ENCODE assay signal across 26 mouse cellular contexts in the genomic region with DNA sequence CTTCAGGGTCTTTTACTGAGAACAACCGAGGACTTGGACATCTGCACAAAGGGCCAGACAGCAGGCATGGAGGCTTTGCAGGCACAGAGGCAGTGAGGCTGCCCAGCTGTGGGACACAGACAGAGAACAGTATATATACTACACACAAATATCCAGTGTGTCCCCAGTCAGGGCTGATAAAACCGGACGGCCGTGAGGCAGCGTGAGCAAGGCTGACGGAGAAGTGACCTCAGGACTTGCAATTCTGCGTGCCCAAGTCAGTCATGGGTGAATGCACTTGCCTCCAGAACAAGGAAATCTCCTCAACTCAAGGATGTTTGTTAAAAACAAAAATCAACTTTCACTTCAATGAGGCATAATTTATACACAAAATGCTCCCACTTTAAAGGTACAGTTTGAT. TPM values are rescaled to one million over a fixed set of nuclear protein-coding genes. Genes with fewer than 3 reads are reported as not detected.
A peak's percentile ranks its signal among the peaks of the same experiment; 100 is the strongest.
DNase-seq lines count a peak whose midpoint lies in the region; ATAC-seq and TF ChIP-seq lines count a peak whose summit lies in the region.
"Had no signal": no experiment of that assay in that cellular context is flagged by ENCODE, and none has a peak within 500 bp of the region (broad histone marks: within the 10 kb centered on the region; RNA-seq: fewer than 3 reads in every experiment).

No protein-coding gene starts in this region.

- 60% methylated on average over 7 of the region's 7 CpGs for WGBS in heart, embryonic 12.5 days
- WGBS in kidney, embryonic 16.5 days, result 43% methylated on average over 7 of the region's 7 CpGs
- WGBS in kidney, postnatal 0 days, result 36% methylated on average over 7 of the region's 7 CpGs

- no peak for DNase-seq in heart, postnatal 36 days
- peak; percentile 41 for DNase-seq in kidney, adult 9 months
- peak; percentile 14 for DNase-seq in adrenal gland, postnatal 25 days
- no peak for DNase-seq in kidney, postnatal 0 days (ENCODE audit: low spot score)
- DNase-seq in left cerebral cortex, postnatal 10 days (ENCODE audit: extremely low spot score in 1 of 2, low spot score in 2 of 2), result no peak
- DNase-seq: B cell, adult 2 months; cerebellum, adult 11 months; cerebellum, adult 9-11 months; gastrocnemius, postnatal 10 days; liver; right cerebral cortex, postnatal 14 days had no signal

- intact Hi-C loops in heart, postnatal 36 days (cut with DNase I), result no loop called here
- intact Hi-C loops in left cerebral cortex, postnatal 10 days (cut with DNase I), result no loop called here

- H3K36me3 ChIP-seq in heart, embryonic 12.5 days, result peaks cover 21% of the 10 kb centered on the region
- H3K36me3 ChIP-seq in kidney, embryonic 16.5 days (ENCODE audit: insufficient read depth, low read length), result peaks cover 12% of the 10 kb centered on the region; the same call in 1 of the 2 replicates
- H3K36me3 ChIP-seq in kidney, postnatal 0 days (ENCODE audit: insufficient read depth, low read length), result 0 out of 2 replicates have a peak, but pooled peaks cover 12% of the 10 kb centered on the region

- no peak overlapping the region for H3K4me2 ChIP-seq in heart, embryonic 12.5 days
- no peak overlapping the region for H3K4me2 ChIP-seq in kidney, embryonic 16.5 days (replicated peaks; ENCODE audit: low read depth, low read length)
- H3K4me2 ChIP-seq in kidney, postnatal 0 days (ENCODE audit: low read length), result no peak overlapping the region
- H3K4me2 ChIP-seq: embryonic facial prominence, embryonic 15.5 days; forebrain, embryonic 15.5 days; midbrain, embryonic 11.5 days had no signal

- 0 out of 2 replicates have a peak overlapping the region, but pooled peaks have one; percentile 30 for H3K27ac ChIP-seq in heart, embryonic 12.5 days (ENCODE audit: poor library complexity, severe bottlenecking)
- no peak overlapping the region; the same call in 1 of the 2 replicates for H3K27ac ChIP-seq in kidney, embryonic 16.5 days (ENCODE audit: low read length)
- peak overlapping the region; percentile 31; the same call in 1 of the 2 replicates for H3K27ac ChIP-seq in kidney, postnatal 0 days
- H3K27ac ChIP-seq: embryonic facial prominence, embryonic 15.5 days; forebrain, embryonic 15.5 days; hindbrain, embryonic 10.5 days; hindbrain, postnatal 0 days; limb, embryonic 10.5 days; liver, embryonic 15.5 days; stomach, postnatal 0 days had no signal

- H3K4me1 ChIP-seq in heart, embryonic 12.5 days (replicated peaks), result peaks cover 13% of the 10 kb centered on the region; the same call in 1 of the 2 replicates
- peaks cover 26% of the 10 kb centered on the region for H3K4me1 ChIP-seq in kidney, embryonic 16.5 days (ENCODE audit: insufficient read depth, low read length)
- peaks cover 11% of the 10 kb centered on the region for H3K4me1 ChIP-seq in kidney, postnatal 0 days (replicated peaks; ENCODE audit: insufficient read depth, low read length)
- H3K4me1 ChIP-seq: embryonic facial prominence, embryonic 15.5 days had no signal

- no peak for ATAC-seq in heart, embryonic 12.5 days (ENCODE audit: insufficient number of reproducible peaks, low FRiP score)
- ATAC-seq in kidney, embryonic 16.5 days (ENCODE audit: low FRiP score, low TSS enrichment), result no peak
- ATAC-seq in kidney, postnatal 0 days (replicated peaks; ENCODE audit: low FRiP score, low read depth), result no peak; the same call in 1 of the 2 replicates
- ATAC-seq: forebrain, embryonic 15.5 days; hindbrain, postnatal 0 days; intestine, embryonic 16.5 days; lung, postnatal 0 days; Patski had no signal

- no peaks in the 10 kb centered on the region for H3K27me3 ChIP-seq in heart, embryonic 12.5 days (replicated peaks)
- H3K27me3 ChIP-seq in kidney, embryonic 16.5 days (ENCODE audit: insufficient read depth, low read length), result no peaks in the 10 kb centered on the region
- no peaks in the 10 kb centered on the region for H3K27me3 ChIP-seq in kidney, postnatal 0 days (ENCODE audit: insufficient read depth, low read length)
- H3K27me3 ChIP-seq: CH12.LX; embryonic facial prominence, embryonic 15.5 days; forebrain, embryonic 15.5 days; liver, embryonic 15.5 days; Patski had no signal

- no peak overlapping the region for H3K9ac ChIP-seq in heart, embryonic 12.5 days
- H3K9ac ChIP-seq in kidney, embryonic 16.5 days (replicated peaks; ENCODE audit: low read length), result no peak overlapping the region
- H3K9ac ChIP-seq in kidney, postnatal 0 days (ENCODE audit: low read depth, low read length), result no peak overlapping the region
- H3K9ac ChIP-seq: embryonic facial prominence, embryonic 15.5 days; forebrain, embryonic 15.5 days; liver, embryonic 15.5 days had no signal

- no peaks in the 10 kb centered on the region for H3K9me3 ChIP-seq in heart, embryonic 12.5 days (replicated peaks)
- H3K9me3 ChIP-seq in kidney, embryonic 16.5 days (ENCODE audit: low read length), result no peaks in the 10 kb centered on the region
- no peaks in the 10 kb centered on the region for H3K9me3 ChIP-seq in kidney, postnatal 0 days (replicated peaks; ENCODE audit: low read length)
- H3K9me3 ChIP-seq: embryonic facial prominence, embryonic 15.5 days; forebrain, embryonic 15.5 days; G1E; hindbrain, embryonic 10.5 days; limb, embryonic 10.5 days; liver, embryonic 15.5 days had no signal

- no peak for TF ChIP-seq CTCF in kidney, postnatal 0 days (IDR thresholded peaks at IDR 0.05; ENCODE audit: low read depth)

- H3K4me3 ChIP-seq in heart, embryonic 12.5 days, result no peak overlapping the region
- H3K4me3 ChIP-seq in kidney, embryonic 16.5 days (ENCODE audit: low read length), result no peak overlapping the region
- no peak overlapping the region for H3K4me3 ChIP-seq in kidney, postnatal 0 days (replicated peaks; ENCODE audit: low read depth, low read length)
- H3K4me3 ChIP-seq: embryonic facial prominence, embryonic 15.5 days; forebrain, embryonic 15.5 days; hindbrain, embryonic 10.5 days; limb, embryonic 10.5 days; liver, embryonic 15.5 days had no signal

RNA-seq across cellular contexts. Expression of a gene that starts 29.9 kb away (rescaled TPM):
- polyA plus RNA-seq in heart, embryonic 12.5 days (2016; fragmentation: Nextera tagmentation; extraction: Ambion mirVana), result 12.2 and 14.6 TPM in 2 replicates
- total RNA-seq in heart, postnatal 36 days (2021), result 1 to 10 TPM; 2.0 to 2.3 TPM
- polyA plus RNA-seq in kidney, embryonic 16.5 days (2015; fragmentation: Nextera tagmentation; extraction: Ambion mirVana), result 17.9 and 20.6 TPM in 2 replicates
- 13.1 and 14.6 TPM in 2 replicates for total RNA-seq in adrenal gland, postnatal 25 days (2021)
- 11.5 and 12.4 TPM in 2 replicates for polyA plus RNA-seq in kidney, postnatal 0 days (2015; fragmentation: Nextera tagmentation; extraction: Ambion mirVana)
- total RNA-seq in left cerebral cortex, postnatal 10 days (2021), result 10 to 100 TPM; 20.7 to 21.2 TPM

RNA-seq across cellular contexts. Expression of a gene that starts 29.9 kb away (rescaled TPM):
- 48.6 and 49.4 TPM in 2 replicates for polyA plus RNA-seq in heart, embryonic 12.5 days (2016; fragmentation: Nextera tagmentation; extraction: Ambion mirVana)
- total RNA-seq in heart, postnatal 36 days (2021), result 10 to 100 TPM; 16.2 to 19.3 TPM
- 44.2 and 50.6 TPM in 2 replicates for polyA plus RNA-seq in kidney, embryonic 16.5 days (2015; fragmentation: Nextera tagmentation; extraction: Ambion mirVana)
- total RNA-seq in adrenal gland, postnatal 25 days (2021), result 35.5 and 40.1 TPM in 2 replicates
- polyA plus RNA-seq in kidney, postnatal 0 days (2015; fragmentation: Nextera tagmentation; extraction: Ambion mirVana), result 24.9 and 25.8 TPM in 2 replicates
- total RNA-seq in left cerebral cortex, postnatal 10 days (2021), result 10 to 100 TPM; 82.9 to 86.3 TPM

RNA-seq across cellular contexts. Expression of a gene that starts 33.0 kb away (rescaled TPM):
- polyA plus RNA-seq in heart, embryonic 12.5 days (2016; fragmentation: Nextera tagmentation; extraction: Ambion mirVana), result 20.5 and 21.7 TPM in 2 replicates
- total RNA-seq in heart, postnatal 36 days (2021), result 10 to 100 TPM; 22.3 to 32.9 TPM
- 38.7 and 39.7 TPM in 2 replicates for polyA plus RNA-seq in kidney, embryonic 16.5 days (2015; fragmentation: Nextera tagmentation; extraction: Ambion mirVana)
- total RNA-seq in adrenal gland, postnatal 25 days (2021), result 21.9 and 26.6 TPM in 2 replicates
- polyA plus RNA-seq in kidney, postnatal 0 days (2015; fragmentation: Nextera tagmentation; extraction: Ambion mirVana), result 36.1 and 38.1 TPM in 2 replicates
- 10 to 100 TPM; 16.6 to 17.1 TPM for total RNA-seq in left cerebral cortex, postnatal 10 days (2021)

Comparison
In these comparisons a context has a peak if more than half of its experiments do, and no peak if none do; other contexts are left out.
1. DNase-seq: peak in kidney, adult 9 months (single experiment) and adrenal gland, postnatal 25 days (single experiment); none in heart, postnatal 36 days (0 of 2), kidney, postnatal 0 days (single experiment) and left cerebral cortex, postnatal 10 days (0 of 2).